Mouse (Mus musculus) stomach, embryonic 14.5 days (tissue): ENCODE results near the gene Pou2f1. TPM values are rescaled to one million over a fixed set of nuclear protein-coding genes. Genes with fewer than 3 reads are reported as not detected.

ENCODE experiments used
- ATAC-seq: fragments of 200-750 bp; cut with Nextera tagmentation; 2 replicates; pipeline ENCODE4 v1.8.0; 2017; ENCODE audit warnings: low read depth, moderate TSS enrichment; ENCODE audit not compliant: insufficient number of reproducible peaks, insufficient read depth, low FRiP score
- H3K27ac ChIP-seq: fragments of 300-500 bp; sonication (generic); 2 replicates; pipeline ENCODE4 v1.5.1; 2014; ENCODE audit warnings: mild to moderate bottlenecking, low read length, moderate library complexity, mixed read lengths
- H3K27me3 ChIP-seq: fragments of 300-500 bp; sonication (generic); 2 replicates; pipeline ENCODE4 v1.6.1; 2014; ENCODE audit warnings: low read length, control low read depth, mixed read lengths; ENCODE audit not compliant: control insufficient read depth, insufficient read depth
- H3K36me3 ChIP-seq: fragments of 300-500 bp; sonication (generic); 2 replicates; pipeline ENCODE4 v1.6.1; 2014; ENCODE audit warnings: mild to moderate bottlenecking, control low read depth, low read length, moderate library complexity, mixed read lengths; ENCODE audit not compliant: control insufficient read depth, insufficient read depth
- H3K4me1 ChIP-seq: fragments of 300-500 bp; sonication (generic); 2 replicates; pipeline ENCODE4 v1.6.1; 2014; ENCODE audit warnings: low read length, control low read depth, mixed read lengths; ENCODE audit not compliant: control insufficient read depth, insufficient read depth
- H3K4me2 ChIP-seq: fragments of 300-500 bp; sonication (generic); replicated peaks from 2 replicates; pipeline ENCODE4 v1.6.1; 2014; ENCODE audit warnings: low read depth, low read length, control low read depth
- H3K4me3 ChIP-seq: fragments of 300-500 bp; sonication (generic); 2 replicates; pipeline ENCODE4 v1.5.1; 2014; ENCODE audit warnings: low read depth, low read length, control low read depth
- H3K9ac ChIP-seq: fragments of 300-500 bp; sonication (generic); replicated peaks from 2 replicates; pipeline ENCODE4 v1.6.1; 2014; ENCODE audit warnings: low read depth, mild to moderate bottlenecking, control low read depth, low read length, moderate library complexity, mixed read lengths
- H3K9me3 ChIP-seq: fragments of 300-500 bp; sonication (generic); 2 replicates; pipeline ENCODE4 v1.6.1; 2016; ENCODE audit warnings: low read depth, low read length, control low read depth; ENCODE audit not compliant: control insufficient read depth
- WGBS: fragments of 180-500 bp; shearing (Covaris S2); extraction: QIAGEN DNeasy Blood & Tissue Kit; methylation state at CpG from one replicate; pipeline ENCODE4 v1.1.7; 2014; 5-methylcytosine and 5-hydroxymethylcytosine counted together
- polyA plus RNA-seq: library from polyadenylated mRNA; unstranded; fragments of >200 nt; fragmentation: Nextera tagmentation; extraction: Ambion mirVana; gene quantifications from 2 replicates; pipeline ENCODE4 v1.2.1, GENCODE M21; 2014

The Pou2f1 gene
- polyA plus RNA-seq, 1 experiment from 2014 or later, result 21.6 TPM

DNA sequence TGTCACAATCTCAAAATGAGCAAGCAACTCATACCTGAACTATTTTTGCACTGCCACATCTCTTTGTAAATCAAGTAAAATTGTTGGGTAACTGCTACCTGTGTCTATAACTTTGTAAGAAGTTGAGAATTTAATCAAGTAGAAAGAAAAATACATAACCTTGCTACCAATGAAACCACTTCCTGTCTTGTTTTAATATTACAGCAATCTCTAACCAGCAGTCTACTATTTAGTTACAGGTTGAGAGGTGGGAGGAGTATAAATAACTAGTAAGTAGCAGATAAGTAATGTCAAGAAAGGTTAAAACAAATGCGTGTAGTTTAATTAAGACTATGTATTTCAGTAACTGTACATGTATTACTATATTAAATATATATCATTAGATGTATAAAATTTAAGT lies 7.6 kb upstream of the Pou2f1 start:
- ATAC-seq, result no peak
- no peaks in the 10 kb centered on the region for H3K27me3 ChIP-seq
- H3K4me3 ChIP-seq, result no peak overlapping the region
- no peak overlapping the region for H3K9ac ChIP-seq
- 92% methylated on average over 1 of the region's 1 CpGs for WGBS
- H3K4me2 ChIP-seq, result no peak overlapping the region
- H3K4me1 ChIP-seq, result no peaks in the 10 kb centered on the region
- no peak overlapping the region for H3K27ac ChIP-seq
- no peaks in the 10 kb centered on the region for H3K9me3 ChIP-seq
- no peaks in the 10 kb centered on the region for H3K36me3 ChIP-seq

- Histone ChIP-seq H3K9me3 (no peaks in the 10 kb centered on the region), H3K36me3 (no peaks in the 10 kb centered on the region), H3K27ac (no peak overlapping the region), H3K27me3 (no peaks in the 10 kb centered on the region), H3K4me2 (no peak overlapping the region), H3K4me1 (no peaks in the 10 kb centered on the region), H3K4me3 (no peak overlapping the region), H3K9ac (no peak overlapping the region)
- no peak for ATAC-seq
- WGBS, result 85% methylated on average over 5 of the region's 5 CpGs
These were observed 6.3 kb upstream of the Pou2f1 start for GRCm38 (mm10) chr1:166008634-166009350.

GRCm38 (mm10) chr1:166007026-166007425 lies 4.5 kb upstream of the Pou2f1 start:
- Histone ChIP-seq H3K36me3 (no peaks in the 10 kb centered on the region), H3K4me2 (no peak overlapping the region), H3K9ac (no peak overlapping the region), H3K4me1 (no peaks in the 10 kb centered on the region), H3K9me3 (no peaks in the 10 kb centered on the region), H3K27me3 (no peaks in the 10 kb centered on the region), H3K4me3 (no peak overlapping the region), H3K27ac (no peak overlapping the region)
- no peak for ATAC-seq
- 53% methylated on average over 3 of the region's 3 CpGs for WGBS

DNA sequence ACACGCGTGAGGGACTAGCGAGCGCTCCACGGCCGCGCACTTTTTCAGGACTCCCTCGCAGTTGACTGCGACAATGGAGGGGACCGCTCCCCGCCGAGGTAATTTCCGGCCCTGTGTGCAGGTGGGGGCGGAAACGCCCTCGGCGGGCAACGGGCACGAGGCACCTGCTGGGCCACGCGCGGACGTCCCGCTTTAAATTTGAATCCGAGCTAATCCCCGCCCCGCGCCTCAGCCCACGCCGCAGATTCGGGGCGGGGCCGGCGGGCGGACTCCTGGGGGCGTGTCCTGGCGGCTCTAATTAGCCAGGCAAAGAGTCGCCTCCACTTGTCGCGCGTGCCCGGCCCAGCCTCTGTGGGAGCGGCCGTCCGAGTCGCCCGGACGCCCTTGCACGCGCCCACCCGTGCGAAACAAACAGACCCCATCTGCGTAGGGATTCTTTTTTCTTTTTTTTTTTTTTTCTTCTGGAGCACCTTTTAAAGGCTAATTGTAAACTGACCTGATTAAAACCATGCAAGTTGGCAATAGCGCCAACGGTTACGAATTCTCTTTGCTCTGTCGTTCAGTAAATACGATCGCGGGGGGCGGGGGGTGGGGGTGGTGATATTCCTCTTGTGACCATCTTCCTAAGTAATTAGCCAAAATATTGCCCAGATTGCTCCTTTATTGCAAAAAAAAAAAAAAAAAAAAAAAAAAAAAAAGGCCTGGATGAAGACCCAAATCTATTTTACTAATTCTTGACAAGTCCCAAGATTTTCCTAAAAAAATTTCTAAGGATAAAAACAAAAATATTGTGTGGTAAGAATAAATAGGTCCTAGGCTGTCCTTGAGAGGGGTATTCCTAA lies 924 bp upstream of the Pou2f1 start:
- peak; percentile 84 for ATAC-seq
- Histone ChIP-seq H3K36me3 (no peaks in the 10 kb centered on the region), H3K4me1 (peaks cover 8% of the 10 kb centered on the region; the same call in 1 of the 2 replicates), H3K4me3 (peak overlapping the region; percentile 90), H3K9me3 (no peaks in the 10 kb centered on the region), H3K27me3 (no peaks in the 10 kb centered on the region), H3K27ac (peak overlapping the region; percentile 83; the same call in 1 of the 2 replicates), H3K4me2 (peak overlapping the region; percentile 47), H3K9ac (peak overlapping the region; percentile 28; the same call in 1 of the 2 replicates)
- WGBS, result under 1% methylated on average over 61 of the region's 61 CpGs

GRCm38 (mm10) chr1:166001904-166002489 lies 481 bp downstream of the Pou2f1 start:
- WGBS, result under 1% methylated on average over 43 of the region's 70 CpGs

GRCm38 (mm10) chr1:166001121-166001903 lies 1.2 kb downstream of the Pou2f1 start:
- 1% methylated on average over 46 of the region's 48 CpGs for WGBS
- H3K27ac ChIP-seq, result peak overlapping the region; percentile 90
- no peaks in the 10 kb centered on the region for H3K27me3 ChIP-seq
- peak overlapping the region; percentile 95 for H3K9ac ChIP-seq
- ATAC-seq, result peak; percentile 3; the same call in 1 of the 2 replicates
- H3K36me3 ChIP-seq, result no peaks in the 10 kb centered on the region
- H3K4me1 ChIP-seq, result peaks cover 8% of the 10 kb centered on the region; the same call in 1 of the 2 replicates
- no peaks in the 10 kb centered on the region for H3K9me3 ChIP-seq
- H3K4me2 ChIP-seq, result peak overlapping the region; percentile 92
- peak overlapping the region; percentile 90 for H3K4me3 ChIP-seq

More at GRCm38 (mm10) chr1:166001904-166002489, 481 bp downstream of the Pou2f1 start:
- H3K4me2 ChIP-seq, result peak overlapping the region; percentile 92
- peak; percentile 20 for ATAC-seq
- H3K4me3 ChIP-seq, result peak overlapping the region; percentile 90
- peak overlapping the region; percentile 95 for H3K9ac ChIP-seq
- H3K9me3 ChIP-seq, result no peaks in the 10 kb centered on the region
- peaks cover 8% of the 10 kb centered on the region; the same call in 1 of the 2 replicates for H3K4me1 ChIP-seq
- H3K27ac ChIP-seq, result peak overlapping the region; percentile 90
- H3K27me3 ChIP-seq, result no peaks in the 10 kb centered on the region
- H3K36me3 ChIP-seq, result no peaks in the 10 kb centered on the region

GRCm38 (mm10) chr1:166000601-166001120 lies 1.8 kb downstream of the Pou2f1 start:
- Histone ChIP-seq H3K36me3 (no peaks in the 10 kb centered on the region), H3K9me3 (no peaks in the 10 kb centered on the region), H3K4me1 (peaks cover 8% of the 10 kb centered on the region; the same call in 1 of the 2 replicates), H3K9ac (0 out of 2 replicates have a peak overlapping the region, but pooled peaks have one; percentile 95), H3K4me3 (peak overlapping the region; percentile 90; the same call in 1 of the 2 replicates), H3K27me3 (no peaks in the 10 kb centered on the region), H3K4me2 (peak overlapping the region; percentile 92), H3K27ac (peak overlapping the region; percentile 90; the same call in 1 of the 2 replicates)
- 21% methylated on average over 7 of the region's 7 CpGs for WGBS
- no peak for ATAC-seq
